Mouse (Mus musculus): ENCODE data around the gene Ddx58.

DNA sequence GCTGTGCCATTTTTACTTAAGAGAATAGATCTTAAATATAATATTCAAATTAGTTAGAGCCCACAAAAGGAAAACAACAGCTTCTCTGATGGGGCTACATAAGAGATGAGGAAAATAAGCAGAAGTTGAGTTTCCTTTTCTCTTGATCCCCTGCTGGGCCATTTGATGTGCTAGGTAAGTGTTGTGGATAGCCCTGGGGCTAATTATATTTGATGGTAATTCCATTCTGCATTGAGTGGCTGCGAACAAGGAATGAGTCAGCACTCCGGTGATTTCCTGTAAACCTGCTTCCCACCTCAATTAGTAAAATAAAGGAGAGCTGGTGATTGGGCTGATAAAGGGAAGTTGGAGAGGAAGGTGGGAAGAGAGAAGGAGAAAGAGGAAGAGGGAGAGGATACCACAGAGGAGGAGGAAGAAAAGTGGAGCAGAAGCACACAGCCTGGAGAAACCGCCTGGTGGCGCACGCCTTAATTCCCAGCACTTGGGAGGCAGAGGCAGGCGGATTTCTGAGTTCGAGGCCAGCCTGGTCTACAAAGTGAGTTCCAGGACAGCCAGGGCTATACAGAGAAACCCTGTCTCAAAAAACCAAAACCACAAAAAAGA, 6.5 kb downstream of the Ddx58 start:
- peak; percentile 36 for TF ChIP-seq CTCF (IDR thresholded peaks at IDR 0.05; ENCODE audit: low read depth, low read length)
- no peak for TF ChIP-seq POLR2A (IDR thresholded peaks at IDR 0.05; ENCODE audit: insufficient read depth, low read length)

Data from ES-Bruce4 (cell line).